Mouse (Mus musculus) liver, embryonic 14.5 days (tissue): ENCODE results near the gene Pum1.

Experiments used
- CTCF ChIP-seq: IDR thresholded peaks from 2 replicates; pipeline ENCODE4 v1.5.1; 2016; ENCODE audit warnings: antibody characterized with exemption, low read depth, control low read depth
- EP300 ChIP-seq: IDR thresholded peaks from 2 replicates; pipeline ENCODE4 v1.6.1; 2016; ENCODE audit warnings: antibody characterized with exemption, low read depth

GRCm38 (mm10) chr4:130667686-130668085 is 4.6 kb downstream of the Pum1 start:
- no peak for TF ChIP-seq CTCF
- no peak for TF ChIP-seq EP300
